Mouse (Mus musculus) adrenal gland, adult 8-10 months (tissue): ENCODE data around the gene Timm22. TPM values are rescaled to one million over a fixed set of nuclear protein-coding genes. Genes with fewer than 3 reads are reported as not detected.

Source experiments
- DNase-seq: peaks from one replicate; pipeline ENCODE4 v3.0.0; 2022
- total RNA-seq, 4 experiments: library from RNA; stranded (reverse); gene quantifications; 2 replicates each; pipeline ENCODE4 v1.2.4; 2022

The Timm22 gene
- total RNA-seq, 4 experiments from 2014 or later = 47.6 to 64.2 (median 56.4) TPM

DNA sequence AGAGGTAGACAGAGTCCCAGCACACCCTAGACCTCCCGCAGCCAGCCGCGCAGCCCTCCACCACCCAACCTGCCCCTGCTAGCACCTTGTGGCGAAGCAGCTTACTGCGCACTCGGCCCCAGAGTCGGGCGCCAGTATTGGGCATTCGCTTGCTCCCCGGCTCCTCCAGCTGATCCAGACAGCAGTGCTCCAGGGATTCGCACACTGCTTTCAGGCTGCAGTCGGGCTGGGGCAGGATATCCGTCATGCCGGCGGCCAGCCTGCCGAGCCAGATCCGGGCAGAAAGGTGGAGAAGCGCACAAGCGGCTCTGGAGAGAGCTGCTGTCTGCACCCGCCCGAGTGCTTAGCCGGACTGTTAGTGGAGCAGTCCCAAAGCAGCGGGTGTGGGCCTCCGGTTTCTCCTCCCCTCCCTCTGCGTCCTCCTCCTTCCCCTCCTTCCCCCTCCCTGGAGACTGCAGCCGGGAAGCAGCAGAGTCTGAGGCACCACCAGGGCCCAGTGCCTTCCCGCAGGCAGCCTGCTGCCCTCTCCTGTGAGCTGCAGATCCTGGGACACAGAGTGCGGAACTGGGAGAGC lies 30.2 kb downstream of the Timm22 start:
- no peak for DNase-seq

DNA sequence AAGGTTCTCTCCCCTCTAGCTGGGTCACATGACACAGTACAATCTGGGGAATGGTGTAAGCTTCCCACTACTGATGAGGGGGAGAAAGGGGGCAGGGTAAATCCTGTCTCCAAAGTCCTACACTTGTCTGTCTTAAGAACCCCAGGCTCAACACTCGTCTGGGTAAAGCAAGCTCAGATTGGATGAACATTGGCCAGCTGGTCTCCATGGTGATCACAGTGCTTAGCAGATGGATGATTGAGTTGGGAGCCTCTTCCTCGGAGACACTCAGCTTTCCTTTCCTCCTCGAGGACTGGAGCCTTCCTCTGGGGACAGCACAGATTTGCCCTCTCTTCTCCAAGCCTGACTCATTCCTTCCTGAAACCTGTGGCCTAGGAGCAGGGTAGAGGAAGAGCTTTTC lies 32.9 kb downstream of the Timm22 start:
- no peak for DNase-seq

DNA sequence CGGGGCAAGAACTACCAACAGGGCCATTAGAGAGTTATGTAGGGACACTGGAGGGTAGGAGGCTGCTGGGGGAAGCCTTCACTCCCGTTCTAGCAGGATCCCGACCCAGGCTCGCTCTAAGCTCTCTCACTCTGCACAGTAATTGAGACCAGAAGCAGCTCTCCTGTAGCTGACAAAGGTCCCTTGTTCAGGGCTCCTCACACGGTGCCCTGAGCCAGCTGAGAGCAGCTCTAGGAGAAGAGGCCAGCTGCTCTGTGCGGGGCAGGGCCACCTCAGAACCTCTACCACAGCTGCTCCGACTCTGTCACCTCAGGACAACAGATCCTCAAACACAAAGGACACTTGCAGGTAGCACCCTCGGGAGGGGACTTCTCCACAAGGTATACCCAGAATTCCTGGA lies 38.7 kb downstream of the Timm22 start:
- no peak for DNase-seq

DNA sequence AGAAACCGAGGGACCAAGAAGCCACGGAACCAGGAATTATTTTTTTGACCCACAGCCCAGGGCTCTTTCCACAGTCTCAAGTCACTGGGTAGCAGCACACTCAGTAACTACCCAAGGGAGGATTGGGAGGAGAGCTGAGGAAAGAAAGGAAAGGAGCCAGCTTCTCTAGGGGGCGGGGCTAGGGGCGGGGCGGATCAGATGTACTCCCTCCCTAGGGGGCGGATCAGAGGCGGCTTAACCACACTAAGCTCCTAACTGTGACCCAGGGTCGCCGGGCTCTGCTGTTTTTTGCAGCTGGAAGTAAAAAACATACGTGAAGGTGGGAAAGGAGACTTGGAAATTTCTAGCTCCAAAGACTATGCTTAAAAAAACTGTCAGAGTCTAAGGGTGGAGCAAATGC lies 39.5 kb downstream of the Timm22 start:
- DNase-seq = no peak

DNA sequence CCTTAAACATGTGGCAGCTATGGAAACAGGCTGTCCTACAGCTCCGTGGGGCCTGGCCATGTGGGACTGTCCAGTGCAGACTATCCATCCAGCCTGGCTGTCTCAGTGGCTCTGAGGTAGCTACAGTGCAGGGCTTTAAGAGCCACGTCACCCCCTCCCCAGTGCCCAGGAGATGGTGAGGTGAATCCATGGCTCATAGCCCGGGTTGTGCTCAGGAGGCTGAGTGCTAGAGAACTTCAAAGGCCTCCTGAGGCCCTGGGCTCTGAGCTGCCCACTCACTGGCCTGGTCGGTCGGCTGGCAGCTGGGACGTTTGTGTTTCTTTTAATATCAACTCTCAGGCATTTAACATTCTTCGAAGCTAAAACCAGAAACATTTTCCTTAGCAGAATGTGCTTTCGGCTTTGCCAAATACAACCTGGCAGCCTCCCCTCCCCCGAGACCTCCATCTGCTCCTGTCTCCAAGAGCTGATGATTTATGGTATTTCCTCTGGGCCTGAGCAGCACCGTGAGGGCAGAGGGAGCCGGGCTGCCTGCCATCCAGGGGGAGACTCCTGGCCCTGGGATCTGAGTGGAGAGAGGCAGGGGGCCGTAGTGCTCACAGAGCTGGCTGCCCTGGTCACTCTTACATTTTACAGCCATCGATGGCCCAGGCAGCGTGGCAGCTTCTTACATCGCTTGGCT lies 42.9 kb downstream of the Timm22 start:
- DNase-seq = peak; percentile 57

DNA sequence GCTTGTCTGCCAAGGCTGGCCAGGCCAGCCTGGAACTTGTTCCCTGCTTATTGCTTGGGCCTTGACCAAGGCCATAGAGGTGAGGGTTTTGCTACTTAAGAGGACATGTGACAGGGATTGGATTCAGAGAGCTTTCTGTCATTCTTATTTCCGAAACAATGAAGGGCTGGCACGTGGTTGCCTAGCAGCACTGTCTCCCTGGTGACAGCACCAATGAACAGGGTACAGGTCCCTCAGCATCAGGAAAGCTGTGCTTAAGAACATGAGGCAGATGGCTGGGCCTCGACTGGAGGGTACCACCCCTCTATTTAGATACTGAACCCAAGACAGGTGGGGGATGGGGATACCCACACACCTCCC lies 43.4 kb downstream of the Timm22 start:
- no peak for DNase-seq

DNA sequence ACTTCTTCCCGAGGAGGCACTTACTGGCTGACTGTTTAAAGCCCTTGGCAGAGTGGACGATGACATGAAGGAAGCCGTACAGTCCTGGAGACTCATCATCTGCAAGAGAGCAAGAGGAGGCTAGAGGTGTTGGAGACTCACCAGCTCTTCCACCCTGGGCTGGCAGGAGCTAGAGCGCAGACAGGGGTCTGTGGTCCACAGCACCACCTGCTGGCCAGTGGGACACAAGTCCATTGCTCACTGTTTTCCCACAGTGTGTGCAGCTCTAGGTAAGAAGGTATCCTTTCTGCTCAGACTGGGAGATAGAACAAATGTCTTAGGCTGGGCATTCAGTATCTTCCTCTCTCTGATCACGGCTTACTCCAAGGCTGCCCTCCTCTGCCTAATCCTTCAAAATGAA lies 47.7 kb downstream of the Timm22 start:
- DNase-seq = peak; percentile 37

DNA sequence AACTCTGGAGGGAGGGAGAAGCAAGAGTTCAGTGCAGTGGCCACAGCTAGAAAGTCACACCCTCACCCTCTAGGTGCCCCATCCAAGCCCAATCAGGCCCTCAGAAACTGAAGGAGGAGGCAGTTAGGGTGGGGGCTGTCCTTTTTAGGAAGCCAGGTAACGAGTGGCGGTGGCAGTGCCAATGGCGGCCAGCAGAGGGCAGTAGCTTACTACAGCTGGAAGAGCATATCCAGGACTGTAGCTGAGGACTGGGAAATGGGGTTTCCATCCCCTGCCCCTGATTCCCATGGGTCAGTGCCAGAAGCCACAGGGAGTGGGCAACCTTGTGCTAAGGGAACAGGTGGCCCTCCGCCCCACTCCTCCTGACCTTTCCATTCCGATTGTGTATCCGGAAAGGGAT lies 49.5 kb downstream of the Timm22 start:
- DNase-seq = peak; percentile 67

DNA sequence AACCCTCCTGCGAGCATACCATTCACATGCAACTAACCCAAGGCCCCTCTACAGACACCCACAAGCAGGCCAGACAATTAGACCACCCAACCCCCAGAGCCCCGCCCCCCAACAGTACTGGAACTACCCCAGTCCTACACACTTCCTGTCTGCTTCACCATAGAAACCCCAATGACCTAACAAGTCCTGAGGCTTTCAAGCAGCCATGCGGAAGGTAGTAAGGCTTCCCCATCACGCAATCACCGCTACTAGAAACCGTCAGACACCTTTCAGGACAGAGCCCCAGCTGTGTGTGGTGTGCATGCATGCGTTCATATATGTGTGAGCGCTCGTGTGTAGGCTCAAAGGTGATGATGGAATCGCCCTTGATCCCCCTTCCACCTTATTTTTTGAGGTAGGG lies 50.1 kb downstream of the Timm22 start:
- DNase-seq = no peak

DNA sequence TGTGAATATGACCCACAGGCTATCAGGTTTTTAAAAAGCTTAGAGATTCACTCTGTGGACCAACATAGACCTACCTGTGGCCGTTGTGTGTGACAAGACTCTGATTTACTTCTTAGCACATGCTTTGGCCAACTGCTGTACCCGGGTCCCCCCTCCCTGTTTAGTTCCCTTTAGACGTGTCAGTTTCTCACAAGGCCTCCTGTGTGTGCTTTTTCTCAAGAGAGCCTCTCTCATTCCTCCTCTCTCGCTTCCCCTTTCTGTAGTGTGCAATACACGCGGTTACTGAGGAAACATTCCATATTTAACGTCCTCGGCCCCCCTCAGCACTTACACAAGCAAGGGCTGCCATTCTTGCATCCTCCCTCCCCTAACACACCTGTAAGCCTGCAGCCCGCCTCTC lies 52.0 kb downstream of the Timm22 start:
- no peak for DNase-seq

DNA sequence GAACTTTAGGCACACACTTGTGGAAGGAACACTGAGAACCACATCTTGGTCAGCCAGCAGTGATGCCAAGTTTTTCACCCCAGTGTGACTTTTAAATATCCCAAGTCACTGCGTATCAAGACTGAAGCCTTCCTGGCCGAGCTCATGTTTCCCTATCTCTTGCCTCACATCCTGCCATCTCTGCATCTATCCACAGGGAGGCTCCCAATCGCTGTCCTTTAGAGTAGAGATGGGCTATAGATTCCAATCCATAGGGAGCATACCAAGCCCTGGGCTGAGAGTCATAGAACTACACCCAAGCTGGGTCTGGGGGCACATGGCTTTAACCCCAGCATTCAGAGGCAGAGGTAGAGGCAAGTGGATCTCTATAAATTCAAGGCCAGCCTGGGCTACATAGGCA lies 52.7 kb downstream of the Timm22 start:
- DNase-seq = no peak

DNA sequence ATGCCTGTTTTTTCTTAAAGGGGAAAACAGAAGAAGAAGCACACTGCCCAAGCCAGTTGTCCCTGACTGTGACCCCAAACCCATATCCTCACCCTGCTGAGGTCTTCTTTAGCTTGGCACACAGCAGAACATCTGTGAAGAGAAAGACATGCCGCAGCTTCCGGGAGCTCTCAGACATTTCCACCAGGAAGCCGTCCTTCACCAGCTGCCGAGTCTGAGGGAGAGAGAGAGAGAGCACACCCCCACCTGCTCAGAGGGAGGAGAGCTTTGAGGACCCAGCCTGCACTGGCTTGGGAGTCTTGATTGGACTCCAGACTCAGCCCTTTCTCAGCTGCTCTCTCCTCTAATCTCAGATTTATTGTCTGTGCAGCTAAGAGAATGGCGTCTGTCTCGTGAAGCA lies 54.4 kb downstream of the Timm22 start:
- DNase-seq = no peak

DNA sequence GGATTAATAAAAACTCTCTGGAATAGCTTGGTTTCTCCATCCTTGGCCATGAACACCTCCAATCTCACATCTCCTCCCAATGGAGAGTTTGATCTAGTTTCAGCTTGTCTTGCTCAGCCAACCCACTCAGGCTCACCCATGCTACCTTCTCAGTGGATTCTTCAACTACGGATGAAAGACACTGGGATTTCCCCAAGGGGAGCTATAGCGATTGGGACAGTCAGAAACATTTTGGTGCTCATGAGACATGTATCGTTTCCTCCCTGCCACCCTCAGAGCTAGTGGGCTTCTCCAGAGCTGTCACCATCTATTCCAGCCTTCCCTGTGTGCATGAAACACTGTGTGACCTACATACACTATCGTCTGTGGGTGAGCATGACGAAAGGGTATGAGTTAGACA lies 54.9 kb downstream of the Timm22 start:
- DNase-seq = no peak

DNA sequence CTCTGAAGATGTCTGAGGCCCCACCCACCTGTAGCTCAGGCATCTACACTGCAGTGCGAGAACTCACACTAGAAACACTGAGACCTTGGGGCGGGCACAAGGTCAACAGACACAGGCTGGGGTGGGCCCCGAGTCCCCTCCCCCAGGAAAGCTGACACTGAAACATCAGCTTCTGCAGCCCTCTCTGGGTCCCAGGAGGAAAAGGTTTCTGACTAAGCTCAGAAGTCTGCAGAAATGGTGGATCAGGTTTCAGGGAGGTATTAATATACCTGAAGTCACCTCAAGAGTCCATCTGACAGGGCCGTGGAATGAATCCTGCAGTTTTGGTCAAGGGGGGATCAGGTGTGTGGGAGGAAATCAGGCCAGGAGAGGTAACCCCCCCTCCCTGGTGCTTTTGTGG lies 59.1 kb downstream of the Timm22 start:
- no peak for DNase-seq

Other genes with a start within 250 kb of the Timm22 start
- gene Vps53, start 227.3 kb upstream of the Timm22 start, total RNA-seq = 10 to 100 TPM; 53.9 to 64.1 (median 55.8) TPM
- 1 to 10 TPM; 4.4 to 7.7 (median 5.7) TPM for gene Fam57a, start 227.3 kb upstream of the Timm22 start, total RNA-seq
- gene Dbil5, start 189.3 kb upstream of the Timm22 start, total RNA-seq = under 1 TPM in 1 of 4 experiments, not detected in 3; 0.46 TPM
- 10 to 100 TPM in 3 of 4 experiments, 1 to 10 TPM in 1; 8.9 to 13.9 (median 10.9) TPM for gene Gemin4, start 189.3 kb upstream of the Timm22 start, total RNA-seq
- 10 to 100 TPM; 18.3 to 23.6 (median 20.1) TPM for gene Mrm3, start 163.2 kb upstream of the Timm22 start, total RNA-seq
- gene Glod4, start 163.2 kb upstream of the Timm22 start, total RNA-seq = 100 to 1,000 TPM in 1 of 4 experiments, 10 to 100 TPM in 3; 89.4 to 107 (median 93.5) TPM
- gene Nxn, start 7.8 kb upstream of the Timm22 start, total RNA-seq = 10 to 100 TPM; 33.5 to 43.6 (median 40.8) TPM
- gene Abr, start 215.4 kb downstream of the Timm22 start, total RNA-seq = 100 to 1,000 TPM in 2 of 4 experiments, 10 to 100 TPM in 2; 69.2 to 138 (median 95.9) TPM